Mouse (Mus musculus) neural tube, embryonic 14.5 days (tissue): ENCODE data around the gene Pllp. TPM values are rescaled to one million over a fixed set of nuclear protein-coding genes. Genes with fewer than 3 reads are reported as not detected.

Source experiments
- ATAC-seq: fragments of 200-750 bp; cut with Nextera tagmentation; 2 replicates; pipeline ENCODE4 v1.8.0; 2017; ENCODE audit warnings: low read depth, mild to moderate bottlenecking, moderate TSS enrichment, moderate library complexity
- H3K27ac ChIP-seq: fragments of 300-500 bp; sonication (generic); 2 replicates; pipeline ENCODE4 v1.5.1; 2014; ENCODE audit warnings: low read depth, mild to moderate bottlenecking, control low read depth, low read length, moderate library complexity, mixed read lengths
- H3K27me3 ChIP-seq: fragments of 300-500 bp; sonication (generic); 2 replicates; pipeline ENCODE4 v1.6.1; 2014; ENCODE audit warnings: low read length; ENCODE audit not compliant: control insufficient read depth, insufficient read depth
- H3K36me3 ChIP-seq: fragments of 300-500 bp; sonication (generic); 2 replicates; pipeline ENCODE4 v1.6.1; 2014; ENCODE audit warnings: low read length, mixed read lengths; ENCODE audit not compliant: control insufficient read depth, insufficient read depth
- H3K4me1 ChIP-seq: fragments of 300-500 bp; sonication (generic); 2 replicates; pipeline ENCODE4 v1.6.1; 2014; ENCODE audit warnings: low read length; ENCODE audit not compliant: control insufficient read depth, insufficient read depth
- H3K4me2 ChIP-seq: fragments of 300-500 bp; sonication (generic); 2 replicates; pipeline ENCODE4 v1.6.1; 2014; ENCODE audit warnings: mild to moderate bottlenecking, low read depth, low read length, control low read depth
- H3K4me3 ChIP-seq: fragments of 300-500 bp; sonication (generic); 2 replicates; pipeline ENCODE4 v1.5.1; 2014; ENCODE audit warnings: low read depth, low read length, control low read depth, mixed read lengths
- H3K9ac ChIP-seq: fragments of 300-500 bp; sonication (generic); replicated peaks from 2 replicates; pipeline ENCODE4 v1.6.1; 2014; ENCODE audit warnings: low read depth, mild to moderate bottlenecking, control low read depth, low read length, mixed read lengths
- H3K9me3 ChIP-seq: fragments of 300-500 bp; sonication (generic); 2 replicates; pipeline ENCODE4 v1.6.1; 2016; ENCODE audit warnings: low read length; ENCODE audit not compliant: control insufficient read depth
- WGBS: fragments of 180-500 bp; shearing (Covaris S2); extraction: QIAGEN DNeasy Blood & Tissue Kit; methylation state at CpG from one replicate; pipeline ENCODE4 v1.1.7; 2014; 5-methylcytosine and 5-hydroxymethylcytosine counted together
- polyA plus RNA-seq: library from polyadenylated mRNA; unstranded; fragments of >200 nt; fragmentation: Nextera tagmentation; extraction: Ambion mirVana; gene quantifications from 2 replicates; pipeline ENCODE4 v1.2.1, GENCODE M21; 2014

Pllp gene
- polyA plus RNA-seq, 1 experiment from 2014 or later, result 2.9 TPM

GRCm38 (mm10) chr8:94645202-94645601 is 50.9 kb downstream of the Pllp start:
- H3K27me3 ChIP-seq, result no peaks in the 10 kb centered on the region
- H3K4me2 ChIP-seq, result no peak overlapping the region
- H3K9me3 ChIP-seq, result no peaks in the 10 kb centered on the region
- no peak overlapping the region for H3K9ac ChIP-seq
- no peak for ATAC-seq
- peaks cover 51% of the 10 kb centered on the region for H3K36me3 ChIP-seq
- no peak overlapping the region for H3K27ac ChIP-seq
- no peaks in the 10 kb centered on the region for H3K4me1 ChIP-seq
- no peak overlapping the region for H3K4me3 ChIP-seq
- WGBS, result 42% methylated on average over 1 of the region's 1 CpGs

- Histone ChIP-seq H3K9ac (no peak overlapping the region), H3K4me2 (no peak overlapping the region), H3K4me1 (no peaks in the 10 kb centered on the region), H3K9me3 (no peaks in the 10 kb centered on the region), H3K4me3 (no peak overlapping the region), H3K27ac (no peak overlapping the region), H3K27me3 (no peaks in the 10 kb centered on the region), H3K36me3 (peaks cover 55% of the 10 kb centered on the region)
- 92% methylated on average over 3 of the region's 3 CpGs for WGBS
- no peak for ATAC-seq
Observed at GRCm38 (mm10) chr8:94641938-94642337, 54.1 kb downstream of the Pllp start.

GRCm38 (mm10) chr8:94641183-94641582 is 54.9 kb downstream of the Pllp start:
- no peaks in the 10 kb centered on the region for H3K4me1 ChIP-seq
- no peak overlapping the region for H3K4me3 ChIP-seq
- no peak for ATAC-seq
- no peak overlapping the region for H3K27ac ChIP-seq
- WGBS, result 96% methylated on average over 2 of the region's 2 CpGs
- H3K4me2 ChIP-seq, result no peak overlapping the region
- H3K36me3 ChIP-seq, result peaks cover 51% of the 10 kb centered on the region
- no peaks in the 10 kb centered on the region for H3K9me3 ChIP-seq
- H3K27me3 ChIP-seq, result no peaks in the 10 kb centered on the region
- H3K9ac ChIP-seq, result no peak overlapping the region

- Histone ChIP-seq H3K4me3 (no peak overlapping the region), H3K27ac (no peak overlapping the region), H3K4me2 (no peak overlapping the region), H3K9ac (no peak overlapping the region), H3K27me3 (no peaks in the 10 kb centered on the region), H3K4me1 (no peaks in the 10 kb centered on the region), H3K9me3 (no peaks in the 10 kb centered on the region), H3K36me3 (peaks cover 49% of the 10 kb centered on the region)
- ATAC-seq, result no peak
Observed at GRCm38 (mm10) chr8:94634211-94634610, 61.9 kb downstream of the Pllp start.

- no peak for ATAC-seq
- Histone ChIP-seq H3K4me3 (no peak overlapping the region), H3K4me2 (no peak overlapping the region), H3K9ac (no peak overlapping the region), H3K27ac (no peak overlapping the region), H3K27me3 (no peaks in the 10 kb centered on the region), H3K36me3 (peaks cover 45% of the 10 kb centered on the region), H3K9me3 (no peaks in the 10 kb centered on the region), H3K4me1 (no peaks in the 10 kb centered on the region)
- 94% methylated on average over 2 of the region's 2 CpGs for WGBS
Observed at GRCm38 (mm10) chr8:94633564-94634194, 62.4 kb downstream of the Pllp start.

Other genes starting within 250 kb of the Pllp start
- 27.2 and 33.7 TPM in 2 replicates for gene Cpne2, start 163.3 kb downstream of the Pllp start, polyA plus RNA-seq
- 50.2 and 56.4 TPM in 2 replicates for gene Rspry1, start 94.3 kb downstream of the Pllp start, polyA plus RNA-seq
- 72.8 and 81.4 TPM in 2 replicates for gene Fam192a, start 94.3 kb downstream of the Pllp start, polyA plus RNA-seq
- 71.1 and 105 TPM in 2 replicates for gene Arl2bp, start 29.7 kb downstream of the Pllp start, polyA plus RNA-seq
- not detected in 2 replicates for gene Ccl22, start 49.3 kb upstream of the Pllp start, polyA plus RNA-seq
- 25.8 and 41.6 TPM in 2 replicates for gene Cx3cl1, start 75.7 kb upstream of the Pllp start, polyA plus RNA-seq
- gene Ccl17, start 114.2 kb upstream of the Pllp start, polyA plus RNA-seq, result 0.79 and 1.4 TPM in 2 replicates
- 62.3 and 67.1 TPM in 2 replicates for gene Coq9, start 142.0 kb upstream of the Pllp start, polyA plus RNA-seq
- 149 and 174 TPM in 2 replicates for gene Ciapin1, start 142.1 kb upstream of the Pllp start, polyA plus RNA-seq
- gene Polr2c, start 161.2 kb upstream of the Pllp start, polyA plus RNA-seq, result 118 TPM in 2 replicates
- gene Dok4, start 180.1 kb upstream of the Pllp start, polyA plus RNA-seq, result 66.6 and 103 TPM in 2 replicates
- 2.9 and 7.9 TPM in 2 replicates for gene Ccdc102a, start 221.8 kb upstream of the Pllp start, polyA plus RNA-seq
- gene Adgrg5, start 227.4 kb upstream of the Pllp start, polyA plus RNA-seq, result 0.11 and 0.21 TPM in 2 replicates